Mouse (Mus musculus) adrenal gland, adult (tissue): ENCODE data around the gene Mpv17l2.

Experiments
- DNase-seq, 2 experiments: peaks; one replicate each; pipeline ENCODE4 v3.0.0; 2022 to 2023; ENCODE audit warnings: low spot score in 1 of 2; ENCODE audit not compliant: inconsistent age in 2 of 2

The Mpv17l2 gene

DNA sequence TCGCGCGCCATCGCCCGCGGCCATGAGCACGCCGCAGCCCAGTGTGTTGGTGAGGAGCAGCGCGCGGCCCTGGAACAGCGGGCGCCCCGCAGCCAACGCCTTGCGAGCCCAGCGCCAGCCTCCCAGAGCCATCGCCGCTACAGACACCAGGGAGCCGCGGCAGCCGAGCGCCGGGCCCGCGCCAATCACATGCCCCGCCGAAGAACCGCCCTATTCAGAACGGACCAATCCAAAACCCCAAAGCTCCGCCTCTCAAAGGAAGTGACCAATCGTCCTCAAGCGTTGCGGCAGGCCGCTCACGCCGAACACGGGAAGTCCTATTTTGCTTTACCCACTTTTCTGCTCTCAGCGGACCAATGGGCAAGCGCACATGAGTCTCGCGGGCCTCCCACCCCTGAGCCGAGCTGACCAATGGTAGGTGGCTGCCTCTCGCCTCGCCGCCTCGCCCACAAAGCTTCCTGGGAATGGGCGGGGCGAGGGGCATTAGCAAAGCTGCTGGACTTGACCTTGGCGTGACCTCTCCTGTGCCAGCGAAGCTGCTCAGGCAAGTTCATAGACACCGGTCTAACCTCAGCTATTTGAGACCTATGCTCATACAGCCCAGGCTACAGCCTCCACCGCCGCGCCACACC lies at the start of gene Mpv17l2:
Gene Mpv17l2 (minus strand): TSS at position 172 of the 632 bp plus-strand sequence.
- DNase-seq: peak; percentile 97 to 98

DNA sequence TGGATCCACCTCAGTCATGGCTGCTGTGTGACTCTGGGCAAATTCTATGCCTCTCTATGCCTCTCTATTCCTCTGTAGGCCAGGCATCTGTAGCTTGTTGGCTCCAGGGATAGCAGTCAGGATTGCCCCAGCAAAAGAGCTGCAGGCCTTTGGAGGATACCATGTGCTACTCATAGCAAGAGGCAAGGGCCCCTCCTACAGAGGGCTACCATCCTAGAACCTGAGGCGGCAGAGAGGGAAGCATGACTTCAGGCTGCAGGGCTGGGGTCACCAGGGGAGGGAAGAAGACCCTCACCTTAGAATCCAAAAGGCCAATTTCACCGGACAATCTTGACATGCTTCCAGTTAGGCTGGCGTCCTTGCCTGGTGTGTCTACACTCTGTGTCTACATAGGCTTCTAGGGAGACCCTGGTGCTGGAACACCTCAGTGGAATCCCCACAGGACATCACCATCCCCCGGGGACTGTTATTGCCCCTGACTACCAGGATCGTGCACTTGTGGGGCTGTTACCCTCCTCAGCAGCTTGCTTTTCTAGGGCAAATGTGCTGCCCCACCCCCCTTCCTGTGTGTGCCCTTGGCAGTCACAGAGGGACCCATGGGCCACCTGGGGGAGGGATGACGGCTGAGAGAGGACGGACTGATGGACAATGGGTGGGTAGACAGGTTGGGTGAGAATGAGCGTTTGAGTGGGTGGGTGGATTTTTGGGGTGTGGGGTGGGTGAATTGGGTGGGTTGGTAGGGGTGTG lies 48.4 kb upstream of the Mpv17l2 start:
- DNase-seq: no peak

DNA sequence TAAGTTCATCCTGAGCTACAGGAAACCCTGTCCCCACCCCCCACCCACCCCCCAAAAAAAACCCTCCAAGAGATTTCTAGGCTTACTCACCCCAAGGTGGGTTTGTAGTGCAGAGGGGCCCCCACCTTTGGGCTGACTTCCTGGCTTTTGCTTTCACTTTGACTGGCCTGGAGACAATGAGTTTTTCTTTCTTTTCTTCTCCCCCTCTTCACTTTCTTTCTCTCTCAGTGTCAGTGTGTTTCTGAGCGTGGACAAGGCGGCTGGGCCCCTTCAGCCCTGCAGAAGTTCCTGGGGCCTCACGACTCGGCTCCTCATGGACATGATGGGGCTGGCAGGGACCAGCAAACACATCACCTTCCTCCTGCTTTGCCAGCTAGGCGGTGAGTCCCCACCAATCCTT lies 47.5 kb upstream of the Mpv17l2 start, which contains the start of gene Il12rb1:
Gene Il12rb1 (plus strand): TSS at position 211 of the 400 bp plus-strand sequence.
- no peak for DNase-seq

DNA sequence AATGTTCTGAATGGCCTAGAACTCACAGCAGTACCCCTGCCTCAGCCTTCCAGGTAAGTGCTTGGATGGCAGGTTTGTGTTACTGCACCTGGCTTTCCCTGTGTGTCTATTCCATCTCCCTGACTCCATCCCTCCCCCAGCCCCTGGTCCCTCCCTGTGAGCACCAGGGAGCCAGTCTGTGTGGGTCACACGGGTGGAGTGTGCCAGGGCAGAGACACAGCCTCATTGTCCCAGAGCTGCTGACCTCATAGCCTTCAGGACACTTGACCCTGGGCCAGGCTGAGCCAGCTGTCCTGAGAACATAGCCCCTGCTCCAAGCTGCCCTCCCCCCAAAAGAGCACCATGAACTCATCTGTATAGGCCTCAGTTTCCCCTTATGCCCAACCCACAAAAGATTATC lies 46.6 kb upstream of the Mpv17l2 start:
- DNase-seq: no peak

DNA sequence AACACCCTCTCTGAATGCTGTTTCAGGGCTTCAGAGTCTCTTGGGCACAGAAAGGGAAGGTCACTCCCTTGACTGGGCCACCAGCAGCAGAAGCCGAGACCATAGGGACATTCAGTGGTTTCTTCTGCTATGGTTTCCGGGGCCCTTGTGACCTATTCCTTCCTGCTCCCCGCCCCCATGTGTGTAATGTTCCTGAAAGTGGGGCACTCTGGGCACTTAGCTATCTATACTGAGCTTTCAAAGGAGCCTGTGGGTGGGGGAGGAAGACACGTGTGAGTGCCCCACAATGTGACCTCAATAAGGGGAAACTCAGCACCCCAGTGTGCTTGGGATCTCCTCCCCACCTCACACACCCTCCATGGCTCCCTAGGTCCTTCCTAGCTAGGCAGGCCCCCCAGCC lies 45.8 kb upstream of the Mpv17l2 start:
- DNase-seq: no peak

DNA sequence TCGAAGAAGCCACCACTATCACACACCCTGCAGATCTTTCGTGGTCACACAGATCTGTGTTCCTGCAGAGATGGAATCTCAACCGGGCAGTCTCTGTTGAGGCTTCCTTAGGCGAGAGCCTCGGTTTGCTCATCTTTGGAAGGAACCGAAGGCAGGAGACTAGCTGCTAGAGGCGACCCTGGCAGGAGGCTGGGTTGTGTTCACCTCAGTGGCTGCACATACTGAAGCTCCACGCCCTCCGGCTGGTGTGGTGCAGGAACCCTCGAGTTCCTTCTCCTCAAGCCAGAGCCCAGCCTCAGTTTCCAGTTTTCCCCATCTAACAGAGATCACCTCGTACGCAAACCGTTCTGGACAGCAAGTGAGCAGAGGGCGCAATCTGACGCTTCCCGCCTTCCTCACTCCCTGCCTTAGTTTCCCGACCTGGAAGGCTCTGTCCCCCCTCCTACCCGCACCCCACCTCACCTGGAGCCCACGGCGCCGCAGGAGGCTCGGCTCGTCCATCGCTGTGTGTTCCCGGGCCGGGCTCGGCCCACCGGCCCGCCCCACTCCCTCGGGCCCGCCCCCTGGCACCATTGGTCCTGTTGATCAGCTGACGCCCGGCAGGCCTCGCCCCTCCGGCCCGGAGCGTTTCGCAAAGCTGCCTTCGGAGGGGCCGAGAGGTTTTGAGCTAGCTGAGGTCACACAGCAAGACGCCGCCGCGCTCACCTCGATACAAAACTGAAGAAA lies 43.9 kb upstream of the Mpv17l2 start, which contains the start of gene Mast3:
Gene Mast3 (minus strand): TSS at position 574 of the 726 bp plus-strand sequence.
- DNase-seq: peak; percentile 89 to 95

DNA sequence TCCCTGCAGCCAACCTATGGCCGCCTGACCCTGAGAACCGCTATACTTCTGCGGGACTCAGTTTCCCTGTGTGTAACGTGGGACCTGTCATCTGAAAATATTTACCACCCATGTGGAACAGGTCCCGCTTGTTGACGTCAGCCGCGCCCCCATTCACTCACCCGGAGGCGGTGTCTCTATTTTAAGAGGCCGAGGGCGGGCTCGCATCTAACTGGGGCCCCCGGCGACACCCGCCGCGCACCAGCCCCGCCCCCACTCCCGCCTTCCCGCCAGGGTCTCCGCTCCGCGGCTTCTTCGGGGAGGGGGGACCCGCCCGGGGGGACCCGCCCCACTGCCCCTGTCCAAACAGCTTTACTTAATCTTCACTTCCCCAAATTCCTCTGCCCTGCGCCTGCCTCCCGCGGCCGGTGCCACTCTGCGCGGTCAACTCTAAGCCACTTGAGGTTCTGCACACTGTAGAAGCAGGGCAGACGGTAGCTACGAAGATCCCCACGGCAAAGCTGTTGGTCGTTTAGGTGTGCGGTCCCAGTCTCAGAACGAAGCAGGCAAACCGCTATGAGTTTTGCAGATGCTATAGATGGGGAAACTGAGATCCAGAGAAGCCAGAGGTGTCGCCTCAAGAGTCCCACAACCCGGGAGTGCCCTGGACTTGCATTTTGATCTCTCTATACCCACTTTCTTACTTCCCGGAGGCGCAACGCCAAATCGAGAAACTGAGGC lies 43.2 kb upstream of the Mpv17l2 start:
- DNase-seq: peak in 1 of 2 experiments; percentile 63

DNA sequence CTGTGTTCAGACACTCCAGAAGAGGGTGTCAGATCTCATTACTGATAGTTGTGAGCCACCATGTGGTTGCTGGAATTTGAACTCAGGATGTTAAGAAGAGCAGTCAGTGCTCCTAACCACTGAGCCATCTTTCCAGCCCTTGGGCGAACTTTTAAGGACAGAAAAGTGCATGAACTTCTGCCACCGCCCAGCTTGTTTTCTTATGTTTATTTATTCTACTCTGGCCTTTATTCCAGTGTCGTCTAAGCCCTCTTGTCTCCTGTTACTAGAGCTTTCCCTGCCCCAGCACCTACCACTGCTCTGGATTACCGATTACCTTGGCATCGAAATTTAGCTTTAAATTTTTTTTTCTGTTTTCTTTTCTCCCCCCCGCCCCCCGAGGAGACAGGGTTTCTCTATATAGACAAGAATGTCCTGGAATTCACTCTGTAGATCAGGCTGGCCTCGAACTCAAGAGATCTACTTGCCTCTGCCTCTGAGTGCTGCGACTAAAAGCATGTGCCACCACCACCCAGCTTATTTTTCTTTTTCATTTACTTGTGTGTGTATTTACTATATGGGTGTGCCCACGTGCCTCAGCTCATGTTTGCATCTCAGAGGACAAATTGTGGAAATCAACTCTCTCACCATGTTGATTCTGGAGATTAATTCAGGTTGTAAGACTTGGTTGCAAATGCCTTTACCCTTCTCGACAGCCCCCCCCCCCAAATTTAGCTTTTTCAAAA lies 42.2 kb upstream of the Mpv17l2 start:
- DNase-seq: no peak

DNA sequence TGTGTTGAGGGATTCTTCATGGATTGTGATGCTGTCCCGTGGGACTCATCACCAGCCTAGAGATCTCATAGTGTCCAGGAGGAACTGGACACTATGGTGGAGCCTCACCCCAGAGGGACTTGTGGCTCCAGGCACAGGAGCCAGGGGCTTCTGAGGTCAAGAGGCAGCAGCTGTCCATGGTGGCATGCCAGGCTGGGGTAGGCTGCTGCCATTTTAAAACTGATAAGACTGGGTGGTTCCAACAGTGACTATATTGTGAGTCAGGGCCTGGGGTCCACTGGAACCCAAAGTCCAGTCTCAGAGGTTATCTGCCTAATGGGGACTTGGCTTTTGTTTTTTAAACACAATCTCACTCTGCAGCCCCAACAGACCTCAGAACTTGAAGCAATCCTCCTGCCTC lies 41.1 kb upstream of the Mpv17l2 start:
- DNase-seq: no peak

DNA sequence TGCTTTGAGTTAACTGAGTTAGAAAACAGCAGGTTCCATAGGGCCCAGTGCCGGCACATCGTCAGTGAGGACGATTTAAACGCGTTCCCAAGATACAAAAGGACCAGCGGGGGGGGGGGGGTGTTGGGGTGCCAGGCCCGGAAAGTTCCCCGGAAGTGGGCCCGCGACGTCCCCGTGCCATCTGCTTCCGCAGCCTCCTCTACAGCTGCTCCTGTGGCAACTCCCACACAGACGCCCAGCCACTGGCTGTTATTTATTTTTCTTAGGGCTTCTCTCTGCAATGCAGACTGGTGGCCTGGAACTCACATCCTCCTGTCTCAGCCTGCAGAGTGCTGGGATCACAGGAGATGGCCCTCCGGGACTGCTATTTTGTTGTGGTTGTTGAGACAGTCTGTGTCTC lies 40.4 kb upstream of the Mpv17l2 start:
- DNase-seq: no peak

DNA sequence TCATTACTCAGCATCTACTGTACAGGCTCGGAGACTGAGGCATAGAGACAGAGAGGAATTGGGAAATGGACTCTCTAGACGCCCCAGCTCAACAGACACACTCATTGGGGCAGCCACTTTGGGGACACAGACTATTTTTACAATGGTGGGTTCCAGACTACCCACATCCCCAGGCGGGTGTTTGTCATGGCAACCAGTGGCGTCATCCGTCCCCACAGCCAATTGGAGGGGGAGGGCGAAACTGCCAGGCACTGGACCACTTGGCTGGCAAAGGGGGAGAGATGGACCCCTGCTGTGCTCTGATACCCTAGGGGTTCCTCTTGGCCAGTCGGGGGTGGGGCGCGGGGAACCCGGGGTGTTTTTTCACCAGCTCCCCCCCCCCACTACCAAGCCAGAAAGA lies 39.9 kb upstream of the Mpv17l2 start:
- DNase-seq: no peak

DNA sequence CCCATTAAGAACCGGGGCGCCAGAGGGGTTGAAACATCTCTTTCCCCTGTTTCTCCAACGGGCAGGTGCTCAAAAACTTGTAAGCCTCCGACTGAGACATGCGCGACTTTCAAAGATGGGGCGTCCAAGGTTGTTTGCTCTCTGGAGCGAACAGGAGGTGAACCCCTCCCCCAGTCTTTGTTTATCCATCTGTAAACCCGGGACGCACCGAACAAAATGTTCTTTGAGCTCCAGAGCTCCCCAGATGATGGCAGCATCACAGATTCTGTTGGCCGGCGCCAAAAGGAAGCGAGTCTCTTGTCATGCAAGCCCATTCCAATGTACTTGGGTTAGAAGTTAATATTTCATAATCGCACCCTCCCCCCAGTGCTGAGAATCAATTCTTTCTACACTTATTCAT lies 37.5 kb upstream of the Mpv17l2 start:
- peak in 1 of 2 experiments; percentile 63 for DNase-seq

DNA sequence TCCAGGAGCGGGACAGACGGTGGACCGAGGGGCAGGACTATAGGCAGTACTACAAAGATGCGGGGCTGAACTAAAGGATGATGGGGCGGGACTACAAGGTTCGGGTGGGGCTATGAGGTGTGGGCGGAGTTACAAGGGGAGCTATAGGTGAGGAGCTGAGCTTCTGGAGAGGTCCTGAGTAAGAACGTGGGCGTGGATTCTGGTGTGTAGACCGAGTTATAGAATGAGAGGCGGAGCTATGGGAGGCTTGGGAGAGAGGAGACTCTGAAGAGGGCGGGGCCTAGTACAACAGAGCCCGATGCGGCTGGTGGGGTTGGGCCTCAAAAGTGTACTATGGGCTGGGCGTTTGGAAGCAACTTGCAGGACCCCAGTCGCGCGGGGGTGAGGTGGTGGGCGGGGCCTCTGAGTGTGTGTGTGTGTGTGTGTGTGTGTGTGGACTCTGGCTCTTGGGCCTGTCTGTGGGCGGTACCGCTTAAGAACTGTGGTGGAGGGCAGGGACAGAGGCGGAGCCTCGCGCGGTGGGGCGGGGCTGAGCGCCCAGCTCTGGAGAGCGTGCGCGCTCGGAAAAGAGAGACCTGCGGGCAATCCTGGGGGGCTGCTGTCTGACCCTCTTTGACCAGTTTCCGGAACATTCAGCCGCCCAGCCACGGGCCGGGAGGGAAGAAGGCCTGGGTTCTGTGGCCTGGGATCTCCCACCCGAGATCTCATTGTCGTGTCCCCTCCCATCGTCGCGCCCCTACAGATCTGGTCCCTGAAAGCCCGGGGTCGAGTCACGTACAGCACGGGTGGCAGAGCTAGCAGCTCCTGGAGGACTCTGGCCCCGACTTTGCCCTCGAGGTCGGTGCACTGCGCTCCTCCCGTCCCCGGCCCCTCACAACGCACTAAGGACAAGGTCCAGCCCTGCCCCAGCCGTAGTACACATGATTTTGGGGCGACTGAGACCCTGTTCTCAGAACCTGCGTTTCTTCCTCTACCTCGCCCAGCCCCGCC lies 36.6 kb upstream of the Mpv17l2 start:
- peak; percentile 93 to 98 for DNase-seq

DNA sequence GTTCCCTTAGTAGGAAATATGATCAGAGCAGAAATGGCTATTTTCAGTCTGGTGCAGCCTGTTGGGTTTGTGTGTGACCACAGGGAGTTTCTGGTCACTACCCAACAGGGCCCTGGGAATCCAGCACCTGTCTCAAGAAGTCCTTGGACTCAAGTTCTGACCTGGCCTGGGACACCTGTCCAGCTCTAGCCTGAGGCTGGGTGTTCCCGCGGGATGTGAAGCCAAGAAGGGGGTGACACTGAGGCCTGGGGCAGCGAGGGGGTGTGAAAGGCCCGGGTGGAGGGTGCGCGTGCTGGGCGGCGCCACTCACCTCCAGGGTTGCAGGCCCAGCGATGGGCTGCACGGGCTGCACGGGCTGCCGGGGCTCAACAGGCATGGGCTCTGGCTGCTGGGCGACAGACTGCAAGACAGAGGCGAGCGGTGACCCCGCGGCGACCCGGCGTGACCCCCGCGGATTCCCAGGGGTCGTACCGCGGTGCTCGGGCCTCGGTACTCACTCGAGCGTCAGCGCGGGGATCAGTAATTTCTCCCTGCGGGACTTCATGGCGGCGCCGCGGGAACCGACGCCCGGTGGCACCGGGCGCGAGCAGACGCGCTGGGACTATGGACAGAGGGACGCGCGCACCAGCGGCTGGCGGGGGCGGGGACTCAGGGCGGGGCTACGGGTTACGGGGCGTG lies 35.8 kb upstream of the Mpv17l2 start:
- no peak for DNase-seq

DNA sequence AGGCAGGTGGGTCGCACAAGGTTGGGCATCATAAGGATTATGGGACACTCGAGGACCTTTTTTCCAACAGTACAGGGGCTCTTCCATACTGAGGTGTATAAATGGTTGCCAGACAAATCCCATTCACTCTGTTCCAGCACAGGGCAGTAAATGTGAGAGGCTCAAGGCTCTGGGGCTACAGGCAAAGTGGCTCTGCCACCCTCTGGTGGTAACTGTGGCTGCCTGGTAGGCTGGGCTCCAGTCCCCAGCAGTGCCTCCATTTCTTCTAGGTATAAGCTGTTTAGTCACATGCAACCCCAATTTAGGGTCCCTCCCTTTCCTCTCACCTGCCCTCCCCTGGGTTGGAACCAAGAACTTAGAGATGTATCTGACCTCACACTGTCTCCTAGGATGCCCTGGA lies 34.6 kb upstream of the Mpv17l2 start:
- DNase-seq: no peak

DNA sequence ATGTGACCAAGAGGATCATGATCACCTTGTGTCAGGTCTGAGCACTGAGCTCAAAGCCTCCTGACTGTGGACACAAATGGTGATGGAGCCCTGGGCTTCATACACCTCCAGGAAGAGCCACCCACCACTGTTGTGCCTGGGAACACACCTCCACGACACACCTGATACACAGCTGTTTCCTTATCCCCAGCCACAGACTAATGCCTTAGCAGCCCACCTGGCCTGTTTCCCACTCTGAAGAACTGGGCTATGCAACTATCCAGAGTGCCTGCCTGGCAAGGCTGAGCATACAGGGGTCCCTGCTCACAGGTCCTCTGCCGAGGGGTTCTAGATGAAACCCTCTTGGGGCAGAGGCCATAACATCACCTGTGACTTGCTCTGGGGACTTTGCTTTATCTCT lies 33.5 kb upstream of the Mpv17l2 start:
- DNase-seq: no peak

DNA sequence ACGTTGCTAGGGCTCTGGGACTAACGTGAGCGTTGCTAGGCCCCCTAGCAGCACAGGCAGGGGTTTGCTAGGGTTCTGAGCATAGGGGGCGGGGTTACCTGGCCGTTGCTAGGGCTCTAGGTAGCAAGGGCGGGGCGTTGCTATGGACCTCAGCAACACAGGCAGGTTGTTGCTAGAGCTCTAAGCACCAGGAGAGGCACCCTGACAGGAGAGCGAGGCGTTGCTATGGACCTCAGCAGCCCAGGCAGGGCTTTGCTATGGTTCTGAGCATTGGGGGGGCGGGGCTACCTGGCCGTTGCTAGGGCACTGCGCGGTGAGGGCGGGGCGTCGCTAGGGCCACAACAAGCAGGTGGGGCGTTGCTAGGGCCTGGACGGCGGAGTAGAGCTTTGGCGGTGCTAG lies 32.0 kb upstream of the Mpv17l2 start:
- DNase-seq: no peak

DNA sequence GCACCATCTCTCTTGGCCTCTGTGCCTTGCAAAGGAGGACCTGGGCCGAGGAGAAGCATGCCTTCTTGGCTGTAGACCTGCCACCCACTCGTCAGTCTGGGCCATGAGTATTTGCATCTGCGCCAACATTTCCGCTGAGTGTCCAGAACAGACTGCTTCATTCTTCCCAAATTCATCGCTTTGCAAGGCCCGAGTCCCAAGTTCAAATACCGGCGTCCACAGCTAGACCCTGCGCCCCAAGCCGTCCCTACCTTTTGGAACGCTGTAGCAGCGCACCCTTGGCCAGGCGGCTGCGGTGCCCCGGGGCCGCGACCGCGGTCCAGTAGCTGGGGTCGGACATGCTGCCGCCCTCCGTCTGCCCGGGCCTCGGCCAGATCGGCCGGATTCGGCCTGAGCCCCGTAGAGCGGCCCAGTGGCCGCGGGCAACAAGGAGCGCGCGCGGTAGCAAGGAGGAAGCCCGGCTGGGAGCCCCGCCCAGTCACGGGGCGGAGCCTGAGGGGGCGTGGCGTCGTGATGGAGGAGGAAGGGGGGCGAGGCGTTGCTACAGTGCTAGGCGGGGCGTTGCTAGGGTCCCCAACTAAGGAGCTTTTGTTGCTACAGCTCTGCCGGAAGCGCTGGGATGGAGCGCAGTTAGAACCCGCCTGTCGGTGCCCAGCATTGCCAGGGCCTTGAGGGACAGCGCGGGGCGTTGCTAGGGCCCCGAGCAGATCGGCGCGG lies 31.4 kb upstream of the Mpv17l2 start:
- DNase-seq: peak; percentile 98 to 99
